Mouse (Mus musculus) testis, adult 2 months (tissue): ENCODE data around the gene Otogl. TPM values are rescaled to one million over a fixed set of nuclear protein-coding genes. Genes with fewer than 3 reads are reported as not detected.

ENCODE experiments used
- H3K27ac ChIP-seq: fragments of 200-500 bp; 2 replicates; pipeline ENCODE4 v1.5.1; 2012; ENCODE audit warnings: low read depth, low read length; ENCODE audit not compliant: control insufficient read depth, insufficient read depth
- H3K27me3 ChIP-seq: fragments of 200-500 bp; 2 replicates; pipeline ENCODE4 v1.6.1; 2012; ENCODE audit warnings: mild to moderate bottlenecking, low read length, moderate library complexity; ENCODE audit not compliant: control insufficient read depth, insufficient read depth
- H3K36me3 ChIP-seq: fragments of 200-500 bp; 2 replicates; pipeline ENCODE4 v1.6.1; 2012; ENCODE audit warnings: mild to moderate bottlenecking, low read length; ENCODE audit not compliant: control insufficient read depth, insufficient read depth
- H3K4me1 ChIP-seq: fragments of 200-500 bp; 2 replicates; pipeline ENCODE4 v1.6.1; 2012; ENCODE audit warnings: low read length; ENCODE audit not compliant: control insufficient read depth, insufficient read depth
- H3K4me3 ChIP-seq: fragments of 200-500 bp; 2 replicates; pipeline ENCODE4 v1.5.1; 2012; ENCODE audit warnings: low read depth, mild to moderate bottlenecking, low read length, moderate library complexity, mixed read lengths; ENCODE audit not compliant: control insufficient read depth
- CTCF ChIP-seq: fragments of 200-500 bp; IDR thresholded peaks from 2 replicates; pipeline ENCODE4 v1.5.1; 2012; ENCODE audit warnings: low read depth, mild to moderate bottlenecking, inconsistent platforms, low read length, moderate library complexity; ENCODE audit not compliant: control insufficient read depth, insufficient read depth, insufficient replicate concordance
- POLR2A ChIP-seq: fragments of 200-500 bp; IDR thresholded peaks from 2 replicates; pipeline ENCODE4 v1.6.1; 2012; ENCODE audit warnings: low read depth, mild to moderate bottlenecking, inconsistent platforms, low read length, moderate library complexity; ENCODE audit not compliant: control insufficient read depth
- polyA plus RNA-seq: library from polyadenylated mRNA; depleted of rRNA; stranded (reverse); fragments of >200 nt; gene quantifications from 2 replicates; pipeline ENCODE4 v1.2.3, GENCODE M21; 2012

Gene Otogl
- polyA plus RNA-seq, 1 experiment: 0.01 TPM

- Histone ChIP-seq H3K27me3 (no peaks in the 10 kb centered on the region), H3K4me3 (no peak overlapping the region), H3K4me1 (no peaks in the 10 kb centered on the region), H3K36me3 (no peaks in the 10 kb centered on the region), H3K27ac (no peak overlapping the region)
- no peak for TF ChIP-seq POLR2A
- TF ChIP-seq CTCF: no peak
Observed at GRCm38 (mm10) chr10:107946348-107946747, 34.4 kb upstream of the Otogl start.

- Histone ChIP-seq H3K27me3 (no peaks in the 10 kb centered on the region), H3K4me1 (no peaks in the 10 kb centered on the region), H3K4me3 (no peak overlapping the region), H3K27ac (no peak overlapping the region), H3K36me3 (no peaks in the 10 kb centered on the region)
- TF ChIP-seq CTCF (no peak), POLR2A (no peak)
Observed at GRCm38 (mm10) chr10:107943859-107944258, 31.9 kb upstream of the Otogl start.

GRCm38 (mm10) chr10:107941188-107941900 lies 29.4 kb upstream of the Otogl start:
- no peaks in the 10 kb centered on the region for H3K4me1 ChIP-seq
- no peak for TF ChIP-seq CTCF
- TF ChIP-seq POLR2A: no peak

GRCm38 (mm10) chr10:107940302-107940701 lies 28.4 kb upstream of the Otogl start:
- no peak for TF ChIP-seq CTCF
- TF ChIP-seq POLR2A: no peak
- H3K4me3 ChIP-seq: no peak overlapping the region

More at GRCm38 (mm10) chr10:107941188-107941900, 29.4 kb upstream of the Otogl start:
- Histone ChIP-seq H3K27me3 (no peaks in the 10 kb centered on the region), H3K4me3 (no peak overlapping the region), H3K27ac (no peak overlapping the region), H3K36me3 (no peaks in the 10 kb centered on the region)

GRCm38 (mm10) chr10:107939821-107940220 lies 27.9 kb upstream of the Otogl start:
- H3K36me3 ChIP-seq: no peaks in the 10 kb centered on the region
- H3K27ac ChIP-seq: no peak overlapping the region
- H3K27me3 ChIP-seq: no peaks in the 10 kb centered on the region
- H3K4me3 ChIP-seq: no peak overlapping the region
- TF ChIP-seq CTCF: no peak
- no peak for TF ChIP-seq POLR2A
- H3K4me1 ChIP-seq: no peaks in the 10 kb centered on the region

More at GRCm38 (mm10) chr10:107940302-107940701, 28.4 kb upstream of the Otogl start:
- Histone ChIP-seq H3K27ac (no peak overlapping the region), H3K27me3 (no peaks in the 10 kb centered on the region), H3K36me3 (no peaks in the 10 kb centered on the region), H3K4me1 (no peaks in the 10 kb centered on the region)

GRCm38 (mm10) chr10:107934055-107934454 lies 22.1 kb upstream of the Otogl start:
- no peak overlapping the region for H3K4me3 ChIP-seq
- H3K27me3 ChIP-seq: no peaks in the 10 kb centered on the region
- no peak for TF ChIP-seq CTCF
- no peak for TF ChIP-seq POLR2A
- H3K4me1 ChIP-seq: no peaks in the 10 kb centered on the region
- H3K27ac ChIP-seq: no peak overlapping the region
- H3K36me3 ChIP-seq: no peaks in the 10 kb centered on the region

- Histone ChIP-seq H3K27me3 (no peaks in the 10 kb centered on the region), H3K4me1 (no peaks in the 10 kb centered on the region), H3K4me3 (no peak overlapping the region), H3K36me3 (no peaks in the 10 kb centered on the region), H3K27ac (no peak overlapping the region)
- no peak for TF ChIP-seq CTCF
- TF ChIP-seq POLR2A: no peak
Observed at GRCm38 (mm10) chr10:107933527-107933926, 21.6 kb upstream of the Otogl start.
